Mouse (Mus musculus) megakaryocyte, adult 5-6 weeks (primary cell): ENCODE results near the gene Tmem88b. TPM values are rescaled to one million over a fixed set of nuclear protein-coding genes. Genes with fewer than 3 reads are reported as not detected.

Experiments
- ATAC-seq: 2 replicates; pipeline ENCODE4 v1.8.0; 2016; ENCODE audit warnings: mild to moderate bottlenecking, inconsistent platforms; ENCODE audit not compliant: poor library complexity, severe bottlenecking
- total RNA-seq, 2 experiments: library from RNA; stranded (forward) in 1 of 2; stranded (reverse) in 1 of 2; fragments of 153-499, 151-499 nt in 1 of 2; fragments of 221-1000, 200-1000 nt in 1 of 2; gene quantifications; 2 replicates each; pipeline versions ENCODE4 v1.2.3 to v1.2.4; 2015 to 2017

The Tmem88b gene
- total RNA-seq (2015): 0.07 TPM in 1 of 2 replicates, not detected in the other
- total RNA-seq (2017): not detected in 2 replicates

DNA sequence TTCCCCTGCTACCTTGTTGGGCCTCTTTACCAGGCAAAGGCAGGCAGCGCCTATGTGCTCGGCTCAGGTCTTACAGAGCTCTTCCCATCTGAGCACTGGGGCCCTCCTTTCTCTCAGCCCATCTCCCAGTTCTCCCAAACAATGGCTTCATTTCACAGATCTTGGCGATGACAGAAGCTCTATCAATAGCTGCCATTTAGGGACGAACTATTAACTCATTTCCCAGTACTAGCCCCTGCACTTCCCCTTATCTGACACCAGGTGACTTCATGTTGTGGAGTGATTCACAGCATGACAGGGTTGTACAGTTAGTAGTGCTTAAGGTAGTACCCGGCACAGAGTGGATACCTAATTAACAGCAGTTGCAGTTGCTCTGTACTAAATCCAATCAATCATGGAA is at the start of gene Tmem88b:
TSS of gene Tmem88b (minus strand) at position 56 of the 400 bp plus-strand sequence.
- ATAC-seq: no peak

DNA sequence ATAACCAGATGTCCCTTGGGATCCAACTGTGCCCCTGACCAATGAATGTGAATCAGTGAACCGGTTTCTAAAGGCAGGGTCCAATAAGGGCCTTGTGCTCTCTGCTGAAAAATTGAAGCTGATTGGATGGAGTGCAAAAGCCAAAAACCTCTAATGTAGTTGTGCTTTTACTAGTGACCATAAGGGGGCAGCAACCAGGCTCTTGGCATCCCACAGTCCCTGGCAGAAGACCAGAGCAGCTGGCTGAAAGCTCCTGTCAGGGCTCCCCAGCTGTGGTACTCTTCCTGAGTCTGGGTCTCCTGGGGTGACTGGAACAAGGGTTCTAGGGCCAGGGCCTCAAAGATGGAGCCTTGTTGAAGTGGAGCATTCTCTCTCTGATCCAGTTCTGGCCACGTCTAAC is 48.2 kb upstream of the Tmem88b start:
- peak; percentile 22 for ATAC-seq

DNA sequence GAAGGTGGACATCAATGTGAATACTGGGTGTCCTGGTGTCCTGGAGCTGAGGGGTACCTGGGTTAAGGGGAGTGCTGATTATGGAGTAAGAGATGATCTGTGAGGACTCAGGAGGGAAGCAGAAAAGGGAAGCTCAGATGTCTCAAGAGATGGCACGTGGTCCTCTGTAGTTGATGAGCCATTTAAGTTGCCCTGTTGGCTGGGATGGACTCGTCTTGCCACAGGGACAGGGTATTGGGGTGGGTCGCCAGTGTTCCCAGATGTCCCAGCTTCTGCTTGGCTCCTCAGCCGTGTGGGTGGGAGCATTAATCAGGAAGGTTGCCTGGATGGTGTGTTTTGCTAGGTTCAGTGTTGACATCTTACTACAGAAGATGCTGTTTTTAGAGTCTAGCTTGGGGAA is 47.6 kb upstream of the Tmem88b start:
- ATAC-seq: peak; percentile 49

DNA sequence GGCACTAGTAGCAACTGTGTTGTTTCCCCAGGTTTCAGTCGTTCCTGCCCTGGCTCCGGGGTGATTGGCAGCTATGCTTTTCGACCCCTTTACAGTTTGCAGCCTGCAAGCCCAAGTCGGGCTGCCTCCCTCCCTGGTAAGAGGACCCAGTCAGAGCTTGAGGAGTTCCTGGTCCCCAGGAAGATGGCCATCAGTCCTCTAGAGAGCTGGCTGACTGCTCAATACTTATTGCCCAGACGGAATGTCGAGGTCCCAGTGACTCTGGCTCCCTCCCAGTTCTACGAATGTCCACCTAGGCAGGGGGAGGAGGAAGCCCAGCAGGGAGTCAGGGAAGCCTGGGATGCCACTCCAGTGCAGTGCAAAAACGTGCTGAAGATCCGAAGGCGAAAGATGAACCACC is 46.6 kb upstream of the Tmem88b start:
- ATAC-seq: no peak

GRCm38 (mm10) chr4:155831831-155832230 is 46.2 kb upstream of the Tmem88b start:
- ATAC-seq: peak; percentile 33

DNA sequence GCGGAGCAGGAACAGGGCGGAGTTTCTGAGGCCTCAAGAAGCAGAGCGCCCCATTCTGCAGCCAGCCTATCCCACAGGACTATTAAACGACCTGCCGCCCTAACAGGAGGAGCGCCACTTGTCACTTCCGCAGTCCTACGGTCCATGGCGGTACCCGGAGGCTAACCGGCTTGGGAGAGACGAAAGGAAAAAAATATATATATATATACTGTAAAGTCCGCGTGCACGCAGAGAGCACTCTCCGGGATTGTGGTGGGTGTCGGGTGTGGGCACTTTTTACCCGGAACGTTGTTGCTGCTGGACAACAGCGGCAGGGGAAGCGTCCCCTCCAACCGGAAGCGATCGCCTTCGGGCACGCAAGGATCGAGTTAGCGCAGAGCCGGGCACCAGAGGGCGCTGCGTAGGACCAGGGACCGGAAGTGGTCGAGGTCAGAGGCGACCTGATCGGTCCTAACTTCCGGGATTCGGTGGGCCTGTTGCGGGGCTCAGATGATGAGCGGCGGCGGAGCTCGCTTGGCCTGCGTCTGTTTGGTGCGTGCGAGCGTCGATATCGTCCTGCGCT is 45.6 kb upstream of the Tmem88b start, which contains the start of gene Aurkaip1:
TSS of gene Aurkaip1 (plus strand) at position 68 of the 562 bp plus-strand sequence.
- peak; percentile 85 for ATAC-seq

- ATAC-seq: no peak
Observed at GRCm38 (mm10) chr4:155830596-155830995, 44.9 kb upstream of the Tmem88b start.

- ATAC-seq: no peak
Observed at GRCm38 (mm10) chr4:155829866-155830265, 44.2 kb upstream of the Tmem88b start.

DNA sequence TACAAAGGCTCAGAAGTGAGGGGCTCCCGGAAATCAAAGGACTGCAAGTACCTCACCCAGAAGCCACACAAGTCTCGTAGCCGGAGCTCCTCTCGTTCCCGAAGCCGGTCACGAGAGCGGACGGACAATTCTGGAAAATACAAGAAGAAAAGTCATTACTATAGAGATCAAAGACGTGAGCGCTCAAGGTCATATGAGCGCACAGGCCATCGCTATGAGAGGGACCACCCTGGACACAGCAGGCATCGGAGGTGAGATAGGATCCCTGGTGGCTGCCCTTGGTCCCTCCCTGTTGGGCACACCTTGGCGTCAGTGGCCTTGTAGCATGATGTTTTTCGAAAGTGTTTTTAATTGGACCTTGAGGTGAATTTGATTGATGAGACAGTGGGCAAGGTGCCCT is 37.8 kb upstream of the Tmem88b start:
- no peak for ATAC-seq

- no peak for ATAC-seq
Observed at GRCm38 (mm10) chr4:155821025-155821424, 35.4 kb upstream of the Tmem88b start.

GRCm38 (mm10) chr4:155817533-155817932 is 31.9 kb upstream of the Tmem88b start:
- no peak for ATAC-seq

DNA sequence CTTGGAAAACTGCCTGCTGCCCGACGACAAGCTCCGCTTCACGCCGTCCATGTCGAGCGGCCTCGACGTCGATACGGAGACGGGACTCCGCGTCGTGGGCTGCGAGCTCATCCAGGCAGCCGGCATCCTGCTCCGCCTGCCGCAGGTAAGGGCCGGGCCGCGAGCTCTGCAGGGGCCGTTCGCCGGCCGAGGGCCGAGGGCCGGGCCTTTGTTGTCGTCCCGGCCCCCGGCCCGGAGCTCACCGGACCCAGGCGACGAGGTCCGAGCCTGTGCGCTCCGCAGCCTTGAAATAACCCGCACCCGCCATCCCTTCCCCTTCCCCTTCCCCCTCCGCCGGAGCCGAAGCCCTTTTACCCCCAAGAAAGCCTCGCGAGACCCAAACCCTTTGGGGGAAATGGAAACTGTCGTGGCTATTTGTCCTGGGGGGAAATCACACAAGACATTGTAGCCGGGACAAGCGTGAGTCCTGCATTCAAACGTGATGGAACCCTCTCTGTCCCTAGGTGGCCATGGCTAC is 27.0 kb upstream of the Tmem88b start:
- peak; percentile 16; the same call in 1 of the 2 replicates for ATAC-seq

- peak; percentile 100 for ATAC-seq
Observed at GRCm38 (mm10) chr4:155811929-155812664, 26.4 kb upstream of the Tmem88b start, which contains the start of gene Ccnl2. TSS of gene Ccnl2 (plus strand) at chr4:155812489.

- no peak for ATAC-seq
Observed at GRCm38 (mm10) chr4:155807841-155808240, 22.2 kb upstream of the Tmem88b start.

- ATAC-seq: peak; percentile 100
Observed at GRCm38 (mm10) chr4:155803340-155804041, 17.8 kb upstream of the Tmem88b start.

- ATAC-seq: 0 out of 2 replicates have a peak, but pooled peaks have one; percentile 20
Observed at GRCm38 (mm10) chr4:155802741-155803339, 17.2 kb upstream of the Tmem88b start, which contains the start of gene Mrpl20. TSS of gene Mrpl20 (plus strand) at chr4:155802878.

- no peak for ATAC-seq
Observed at GRCm38 (mm10) chr4:155802075-155802474, 16.4 kb upstream of the Tmem88b start.

DNA sequence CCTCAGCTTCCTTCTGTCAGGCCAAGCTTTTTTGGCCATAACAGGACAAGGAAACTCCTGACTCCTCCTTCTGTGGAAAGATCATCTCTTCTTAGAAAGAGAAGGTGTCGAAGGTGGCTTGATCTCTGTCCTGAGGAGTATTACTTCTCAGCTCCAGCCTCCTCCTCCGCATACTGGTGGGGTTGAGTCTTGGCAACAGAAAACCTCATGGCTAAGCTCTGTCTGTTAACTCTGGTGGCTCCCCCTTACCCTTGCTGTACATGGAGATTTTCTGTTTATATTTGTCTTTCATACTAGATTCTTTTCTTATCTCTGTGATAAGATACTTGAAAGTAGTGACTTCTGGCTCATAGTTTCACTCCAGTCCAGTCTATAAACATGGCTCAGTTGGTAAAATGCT is 8.1 kb upstream of the Tmem88b start:
- ATAC-seq: no peak

GRCm38 (mm10) chr4:155791240-155791933 is 5.7 kb upstream of the Tmem88b start:
- no peak for ATAC-seq

- no peak for ATAC-seq
Observed at GRCm38 (mm10) chr4:155790650-155791161, 5.0 kb upstream of the Tmem88b start.
